ENCODE assay signal across 8 mouse cellular contexts in the genomic region with DNA sequence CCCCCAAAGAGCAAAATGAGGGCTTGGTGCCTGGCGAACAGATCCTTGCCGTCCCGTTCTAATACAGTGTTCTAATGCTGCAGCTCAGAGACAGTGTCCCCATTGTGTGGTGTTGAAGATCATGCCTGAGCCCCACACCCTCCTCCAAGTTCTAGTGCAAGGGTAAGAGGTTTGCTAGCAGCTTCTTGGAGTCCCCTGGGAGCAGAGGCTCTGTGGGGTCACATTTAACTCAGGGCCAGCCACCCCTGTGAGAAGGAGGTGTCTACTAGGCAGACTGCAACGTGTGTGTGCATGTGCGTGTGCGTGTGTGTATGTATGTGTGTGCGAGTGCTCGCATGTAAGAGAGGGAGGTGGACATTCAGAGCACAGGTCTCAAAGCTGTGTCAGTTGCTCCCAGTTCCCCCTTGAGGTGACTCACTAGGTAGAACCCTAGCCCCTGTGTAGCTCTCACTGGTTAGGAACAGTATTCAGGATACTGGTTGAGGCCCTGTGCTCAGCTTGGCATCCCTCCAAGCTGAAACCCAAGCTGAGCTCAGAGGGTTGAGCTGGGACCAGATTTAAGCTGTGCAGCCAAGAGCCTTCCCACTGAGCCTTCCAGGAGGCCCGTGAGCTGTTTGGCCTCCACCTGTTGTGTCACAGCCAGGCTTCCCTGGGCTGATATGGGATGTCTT. TPM values are rescaled to one million over a fixed set of nuclear protein-coding genes. Genes with fewer than 3 reads are reported as not detected.
A peak's percentile ranks its signal among the peaks of the same experiment; 100 is the strongest.
DNase-seq lines count a peak whose midpoint lies in the region; ATAC-seq and TF ChIP-seq lines count a peak whose summit lies in the region.

No protein-coding gene starts in this region.

- peak; percentile 43 for DNase-seq in gastrocnemius, postnatal 14 days
- DNase-seq in gastrocnemius, postnatal 10 days = no peak
- DNase-seq in Muller cell, postnatal 12 days (ENCODE audit: inconsistent ontology term) = peak; percentile 54
- peak; percentile 63 for DNase-seq in forebrain, postnatal 0 days
- no peak for DNase-seq in liver, embryonic 13.5 days
- no peak for DNase-seq in right cerebral cortex, postnatal 36 days (ENCODE audit: low spot score in 2 of 2)
- no peak for DNase-seq in c-Kit-positive CD71-positive TER-119-positive erythroid progenitor cells, embryonic 14.5 days (ENCODE audit: low spot score)
- DNase-seq in adrenal gland, postnatal 14 days = no peak

- H3K36me3 ChIP-seq in forebrain, postnatal 0 days (ENCODE audit: insufficient read depth) = no peaks in the 10 kb centered on the region
- H3K36me3 ChIP-seq in liver, embryonic 13.5 days = no peaks in the 10 kb centered on the region

- ATAC-seq in forebrain, postnatal 0 days = no peak
- ATAC-seq in liver, embryonic 13.5 days (ENCODE audit: low read depth) = no peak

- H3K9me3 ChIP-seq in forebrain, postnatal 0 days (ENCODE audit: low read length) = no peaks in the 10 kb centered on the region
- no peaks in the 10 kb centered on the region for H3K9me3 ChIP-seq in liver, embryonic 13.5 days (replicated peaks)

- no peak for TF ChIP-seq CTCF in forebrain, postnatal 0 days (IDR thresholded peaks at IDR 0.05; ENCODE audit: low read depth)

- peak overlapping the region; percentile 83 for H3K4me2 ChIP-seq in forebrain, postnatal 0 days (ENCODE audit: low read depth)
- H3K4me2 ChIP-seq in liver, embryonic 13.5 days = peak overlapping the region; percentile 82

- H3K4me1 ChIP-seq in forebrain, postnatal 0 days (ENCODE audit: insufficient read depth) = peaks cover 28% of the 10 kb centered on the region
- peaks cover 17% of the 10 kb centered on the region for H3K4me1 ChIP-seq in liver, embryonic 13.5 days (replicated peaks)

- WGBS in forebrain, postnatal 0 days = 28% methylated on average over 9 of the region's 9 CpGs
- 69% methylated on average over 9 of the region's 9 CpGs for WGBS in liver, embryonic 13.5 days (ENCODE audit: insufficient replicate concordance)

- H3K27ac ChIP-seq in forebrain, postnatal 0 days (ENCODE audit: low read depth, low read length) = peak overlapping the region; percentile 96
- H3K27ac ChIP-seq in liver, embryonic 13.5 days = no peak overlapping the region

- no peaks in the 10 kb centered on the region for H3K27me3 ChIP-seq in forebrain, postnatal 0 days (ENCODE audit: insufficient read depth, low read length)
- H3K27me3 ChIP-seq in liver, embryonic 13.5 days = peaks cover 28% of the 10 kb centered on the region

- H3K9ac ChIP-seq in forebrain, postnatal 0 days = peak overlapping the region; percentile 98
- peak overlapping the region; percentile 70 for H3K9ac ChIP-seq in liver, embryonic 13.5 days

- intact Hi-C loops in gastrocnemius, postnatal 14 days (cut with DNase I; ENCODE audit: low total_unique reads) = no loop called here

- peak overlapping the region; percentile 89 for H3K4me3 ChIP-seq in forebrain, postnatal 0 days (ENCODE audit: low read depth, low read length)
- H3K4me3 ChIP-seq in liver, embryonic 13.5 days (replicated peaks) = peak overlapping the region; percentile 66

RNA-seq across cellular contexts. Expression of a gene that starts 1.4 kb away (rescaled TPM):
- 1 to 10 TPM; 6.4 to 7.4 TPM for total RNA-seq in gastrocnemius, postnatal 14 days (2021)
- 10 to 100 TPM; 12.9 to 16.6 TPM for total RNA-seq in gastrocnemius, postnatal 10 days (2021)
- 242 and 257 TPM in 2 replicates for total RNA-seq in forebrain, postnatal 0 days (2014; rRNA removed)
- 140 and 149 TPM in 2 replicates for polyA plus RNA-seq in forebrain, postnatal 0 days (2015; fragmentation: Nextera tagmentation; extraction: Ambion mirVana)
- polyA plus RNA-seq in liver, embryonic 13.5 days (2015; fragmentation: Nextera tagmentation; extraction: Ambion mirVana) = 3.4 TPM in 2 replicates
- total RNA-seq in adrenal gland, postnatal 14 days (2021) = 14.1 TPM in 2 replicates

RNA-seq across cellular contexts. Expression of a gene that starts 22.4 kb away (rescaled TPM):
- total RNA-seq in gastrocnemius, postnatal 14 days (2021) = under 1 TPM; 0.04 to 0.09 TPM
- under 1 TPM; 0.09 to 0.14 TPM for total RNA-seq in gastrocnemius, postnatal 10 days (2021)
- total RNA-seq in forebrain, postnatal 0 days (2014; rRNA removed) = 1.5 and 2.0 TPM in 2 replicates
- polyA plus RNA-seq in forebrain, postnatal 0 days (2015; fragmentation: Nextera tagmentation; extraction: Ambion mirVana) = 0.13 TPM in 2 replicates
- 0.02 and 0.03 TPM in 2 replicates for polyA plus RNA-seq in liver, embryonic 13.5 days (2015; fragmentation: Nextera tagmentation; extraction: Ambion mirVana)
- total RNA-seq in adrenal gland, postnatal 14 days (2021) = 1.0 and 1.5 TPM in 2 replicates

RNA-seq across cellular contexts. Expression of a gene that starts 35.2 kb away (rescaled TPM):
- 10 to 100 TPM; 17.0 to 17.6 TPM for total RNA-seq in gastrocnemius, postnatal 14 days (2021)
- total RNA-seq in gastrocnemius, postnatal 10 days (2021) = 10 to 100 TPM; 18.0 to 18.9 TPM
- 32.2 and 39.8 TPM in 2 replicates for total RNA-seq in forebrain, postnatal 0 days (2014; rRNA removed)
- polyA plus RNA-seq in forebrain, postnatal 0 days (2015; fragmentation: Nextera tagmentation; extraction: Ambion mirVana) = 28.8 and 33.2 TPM in 2 replicates
- polyA plus RNA-seq in liver, embryonic 13.5 days (2015; fragmentation: Nextera tagmentation; extraction: Ambion mirVana) = 10.0 and 11.2 TPM in 2 replicates
- 19.0 and 19.8 TPM in 2 replicates for total RNA-seq in adrenal gland, postnatal 14 days (2021)

RNA-seq across cellular contexts. Expression of a gene that starts 44.0 kb away (rescaled TPM):
- 1 to 10 TPM in 1 of 2 experiments, under 1 TPM in 1; 0.71 to 1.1 TPM for total RNA-seq in gastrocnemius, postnatal 14 days (2021)
- total RNA-seq in gastrocnemius, postnatal 10 days (2021) = 1 to 10 TPM in 1 of 2 experiments, under 1 TPM in 1; 0.82 to 1.5 TPM
- total RNA-seq in forebrain, postnatal 0 days (2014; rRNA removed) = 4.0 and 4.1 TPM in 2 replicates
- 0.84 and 1.8 TPM in 2 replicates for polyA plus RNA-seq in forebrain, postnatal 0 days (2015; fragmentation: Nextera tagmentation; extraction: Ambion mirVana)
- polyA plus RNA-seq in liver, embryonic 13.5 days (2015; fragmentation: Nextera tagmentation; extraction: Ambion mirVana) = 1.2 and 1.5 TPM in 2 replicates
- 1.2 and 1.6 TPM in 2 replicates for total RNA-seq in adrenal gland, postnatal 14 days (2021)

Comparison
In these comparisons a context has a peak if more than half of its experiments do, and no peak if none do; other contexts are left out.
1. DNase-seq: peak in gastrocnemius, postnatal 14 days (single experiment), Muller cell, postnatal 12 days (single experiment) and forebrain, postnatal 0 days (single experiment); none in gastrocnemius, postnatal 10 days (single experiment), liver, embryonic 13.5 days (single experiment), right cerebral cortex, postnatal 36 days (0 of 2), c-Kit-positive CD71-positive TER-119-positive erythroid progenitor cells, embryonic 14.5 days (single experiment) and adrenal gland, postnatal 14 days (single experiment).
2. RNA of a gene that starts 1.4 kb away (total RNA-seq): 242 to 257 TPM in forebrain, postnatal 0 days; 12.9 to 16.6 TPM in gastrocnemius, postnatal 10 days, 14.1 TPM in adrenal gland, postnatal 14 days and 6.4 to 7.4 TPM in gastrocnemius, postnatal 14 days; every median in the first group is over 10 times any median in the second.